ENCODE assay signal across 8 mouse cellular contexts in genomic region chr7:28380237-28381016, GRCm38 (mm10). TPM values are rescaled to one million over a fixed set of nuclear protein-coding genes. Genes with fewer than 3 reads are reported as not detected.
A peak's percentile ranks its signal among the peaks of the same experiment; 100 is the strongest.
DNase-seq lines count a peak whose midpoint lies in the region; ATAC-seq and TF ChIP-seq lines count a peak whose summit lies in the region.

Gene Zfp36, minus strand, starts transcription at chr7:28380253.

- H3K4me1 ChIP-seq in lung, postnatal 0 days (ENCODE audit: insufficient read depth, low read depth, low read length), result peaks cover 21% of the 10 kb centered on the region
- peaks cover 92% of the 10 kb centered on the region for H3K4me1 ChIP-seq in liver, embryonic 16.5 days (ENCODE audit: control insufficient read depth, low read depth, low read length)

- H3K36me3 ChIP-seq in lung, postnatal 0 days (ENCODE audit: insufficient read depth, low read length), result peaks cover 7% of the 10 kb centered on the region; the same call in 1 of the 2 replicates
- H3K36me3 ChIP-seq in liver, embryonic 16.5 days (ENCODE audit: control insufficient read depth, insufficient read depth), result peaks cover 4% of the 10 kb centered on the region; the same call in 1 of the 2 replicates

- H3K27ac ChIP-seq in lung, postnatal 0 days (ENCODE audit: low read length), result peak within 1 kb of the TSS; percentile 99
- peak within 1 kb of the TSS; percentile 97 for H3K27ac ChIP-seq in liver, embryonic 16.5 days (ENCODE audit: low read length)

- intact Hi-C loops in heart, postnatal 14 days (cut with DNase I), result no loop called here

- no peak; the same call in 1 of the 2 replicates for TF ChIP-seq CTCF in lung, postnatal 0 days (IDR thresholded peaks at IDR 0.05)

- peak within 1 kb of the TSS; percentile 98 for H3K9ac ChIP-seq in lung, postnatal 0 days (replicated peaks; ENCODE audit: low read depth)
- peak within 1 kb of the TSS; percentile 88 for H3K9ac ChIP-seq in liver, embryonic 16.5 days (ENCODE audit: low read depth, low read length)

- no peak for TF ChIP-seq EP300 in lung, postnatal 0 days (IDR thresholded peaks at IDR 0.05)

- H3K9me3 ChIP-seq in lung, postnatal 0 days (ENCODE audit: low read length), result no peaks in the 10 kb centered on the region
- no peaks in the 10 kb centered on the region for H3K9me3 ChIP-seq in liver, embryonic 16.5 days (replicated peaks; ENCODE audit: control insufficient read depth, low read length)

- DNase-seq in lung, postnatal 0 days (ENCODE audit: low spot score), result peak; percentile 23
- DNase-seq in lung, postnatal 36 days, result no peak
- DNase-seq in heart, postnatal 14 days, result no peak
- no peak for DNase-seq in spleen, postnatal 36 days (ENCODE audit: low spot score in 2 of 2)
- DNase-seq in cerebellum, adult 9-11 months, result no peak

- peak within 1 kb of the TSS; percentile 94 for H3K4me2 ChIP-seq in lung, postnatal 0 days (replicated peaks; ENCODE audit: low read depth, low read length)
- peak within 1 kb of the TSS; percentile 96 for H3K4me2 ChIP-seq in liver, embryonic 16.5 days (ENCODE audit: low read depth, low read length)

- 29% methylated on average over 16 of the region's 17 CpGs for WGBS in lung, postnatal 0 days
- whole genome bisulfite sequencing in liver, embryonic 16.5 days (ENCODE audit: insufficient replicate concordance), result 28% methylated on average over 17 of the region's 17 CpGs

- H3K27me3 ChIP-seq in lung, postnatal 0 days (replicated peaks; ENCODE audit: insufficient read depth, low read length), result no peaks in the 10 kb centered on the region
- no peaks in the 10 kb centered on the region for H3K27me3 ChIP-seq in liver, embryonic 16.5 days (ENCODE audit: control insufficient read depth, insufficient read depth, low read depth, low read length)

- peak within 1 kb of the TSS; percentile 87 for H3K4me3 ChIP-seq in lung, postnatal 0 days (ENCODE audit: low read depth, low read length)
- H3K4me3 ChIP-seq in liver, embryonic 16.5 days (ENCODE audit: low read depth, low read length), result peak within 1 kb of the TSS; percentile 79

- ATAC-seq in lung, postnatal 0 days, result no peak
- no peak for ATAC-seq in common myeloid progenitor, adult 5-6 weeks (replicated peaks; ENCODE audit: low read depth, poor library complexity, severe bottlenecking)
- ATAC-seq in liver, embryonic 16.5 days (ENCODE audit: low read depth), result no peak
- ATAC-seq in frontal cortex, adult (ENCODE audit: low TSS enrichment), result no peak

RNA-seq across cellular contexts. Expression of gene Zfp36, which starts in this region (rescaled TPM):
- polyA plus RNA-seq in lung, postnatal 0 days (2015; fragmentation: Nextera tagmentation; extraction: Ambion mirVana), result 48.3 and 55.7 TPM in 2 replicates
- 82.7 and 90.0 TPM in 2 replicates for total RNA-seq in common myeloid progenitor, adult 5-6 weeks (2017)
- 10 to 100 TPM; 25.7 to 27.6 TPM for total RNA-seq in heart, postnatal 14 days (2021)
- 7.9 and 10.8 TPM in 2 replicates for polyA plus RNA-seq in liver, embryonic 16.5 days (2015; fragmentation: Nextera tagmentation; extraction: Ambion mirVana)
